Mouse (Mus musculus) thymus, postnatal 36 days (tissue): Measurements from ENCODE around the gene Tcl1b4.

Experiments
- DNase-seq, 2 experiments: peaks; one replicate each; pipeline ENCODE4 v3.0.0; 2022; ENCODE audit warnings: mixed read lengths in 2 of 2

Tcl1b4 gene

DNA sequence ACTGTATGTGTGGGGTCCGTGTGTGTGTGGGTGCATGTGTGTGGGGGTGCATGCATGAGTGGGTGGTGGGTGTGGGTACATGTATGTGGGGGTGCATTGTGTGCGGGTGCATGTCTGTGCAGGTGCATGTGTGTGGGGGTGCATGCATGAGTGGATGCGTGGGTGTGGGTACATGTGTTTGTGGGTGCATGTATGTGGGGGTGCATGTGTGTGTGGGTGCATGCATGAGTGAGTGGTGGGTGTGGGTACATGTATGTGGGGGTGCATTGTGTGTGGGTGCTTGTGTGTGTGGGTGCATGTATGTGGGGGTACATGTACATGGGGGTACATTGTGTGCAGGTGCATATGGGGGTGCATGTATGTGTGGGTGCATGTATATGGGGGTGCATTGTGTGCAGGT is 52.0 kb downstream of the Tcl1b4 start:
- no peak for DNase-seq
